ENCODE assay signal across 34 mouse cellular contexts in the genomic region with DNA sequence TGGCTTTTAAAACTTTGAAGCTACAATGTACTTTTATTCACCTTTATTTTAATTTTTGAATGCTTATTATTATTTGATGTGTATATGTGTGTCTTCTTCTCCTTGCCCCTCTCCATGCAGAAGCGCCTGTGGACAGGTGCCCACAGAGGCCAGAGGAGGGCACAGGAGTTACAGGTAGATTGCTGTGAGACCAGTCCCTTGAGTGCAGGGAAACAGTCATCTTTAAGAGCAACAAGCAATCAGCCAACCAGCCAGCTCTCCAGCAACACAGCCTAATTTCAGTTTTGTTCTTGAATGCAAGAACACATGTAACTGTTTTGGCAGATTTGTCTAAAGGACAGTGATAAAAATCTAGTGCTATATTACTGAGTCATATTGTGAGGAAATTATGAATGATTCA. TPM values are rescaled to one million over a fixed set of nuclear protein-coding genes. Genes with fewer than 3 reads are reported as not detected.
A peak's percentile ranks its signal among the peaks of the same experiment; 100 is the strongest.
DNase-seq lines count a peak whose midpoint lies in the region; ATAC-seq and TF ChIP-seq lines count a peak whose summit lies in the region.
"Had no signal": no experiment of that assay in that cellular context is flagged by ENCODE, and none has a peak within 500 bp of the region (broad histone marks: within the 10 kb centered on the region; RNA-seq: fewer than 3 reads in every experiment).

No protein-coding gene starts in this region.

- no peaks in the 10 kb centered on the region for H3K27me3 ChIP-seq in G1E (ENCODE audit: insufficient read depth, low read length)
- H3K27me3 ChIP-seq: embryonic facial prominence, embryonic 12.5 days; forebrain, embryonic 15.5 days; heart, embryonic 15.5 days; hindbrain, embryonic 12.5 days; limb, embryonic 15.5 days; midbrain, embryonic 12.5 days had no signal

- no peak for TF ChIP-seq CTCF in G1E (IDR thresholded peaks at IDR 0.05; ENCODE audit: low read depth, low read length)
- TF ChIP-seq CTCF in gastrocnemius, adult 2 months (IDR thresholded peaks at IDR 0.05), result no peak

- intact Hi-C loops in gastrocnemius, adult 2 months (cut with DNase I), result no loop called here

- peak overlapping the region; percentile 62 for H3K4me3 ChIP-seq in G1E (ENCODE audit: low read depth, low read length)
- H3K4me3 ChIP-seq in gastrocnemius, adult 2 months, result no peak overlapping the region
- H3K4me3 ChIP-seq: embryonic facial prominence, embryonic 12.5 days; forebrain, embryonic 15.5 days; heart, embryonic 10.5 days; heart, embryonic 15.5 days; hindbrain, embryonic 12.5 days; limb, embryonic 10.5 days; limb, embryonic 15.5 days; midbrain, embryonic 12.5 days had no signal

- no peaks in the 10 kb centered on the region for H3K9me3 ChIP-seq in G1E (replicated peaks)
- H3K9me3 ChIP-seq: embryonic facial prominence, embryonic 12.5 days; forebrain, embryonic 15.5 days; heart, embryonic 10.5 days; hindbrain, embryonic 12.5 days; limb, embryonic 10.5 days; limb, embryonic 15.5 days; midbrain, embryonic 12.5 days had no signal

- ATAC-seq in G1E (ENCODE audit: extremely low read depth, insufficient number of reproducible peaks, low FRiP score, poor library complexity, severe bottlenecking), result no peak
- peak; percentile 6 for ATAC-seq in inflammation-experienced regulatory T-cells, adult 6 months
- ATAC-seq: forebrain, embryonic 15.5 days; hindbrain, postnatal 0 days; intestine, postnatal 0 days had no signal

- DNase-seq in CD4-positive, CD25-positive, alpha-beta regulatory T cell, adult 2 months (ENCODE audit: low read depth, low spot score), result peak; percentile 67
- no peak for DNase-seq in G1E (ENCODE audit: low spot score)
- no peak for DNase-seq in frontal cortex, postnatal 25 days (ENCODE audit: low spot score in 2 of 2)
- DNase-seq in gastrocnemius, adult 2 months, result no peak
- no peak for DNase-seq in layer of hippocampus, adult 9-10 months (ENCODE audit: low spot score)
- DNase-seq: adrenal gland, postnatal 14 days; cerebellum, adult 11-12 months; cerebellum, adult 9-11 months; embryo, embryonic 11 days; gastrocnemius, postnatal 25 days; heart, adult 11 months; kidney, adult 9 months; kidney, postnatal 10 days; layer of hippocampus, adult 9-11 months; lung, embryonic 14.5 days; lung, postnatal 14 days; retina, postnatal 1 day; right cerebral cortex, postnatal 14 days had no signal

- H3K4me1 ChIP-seq in G1E (ENCODE audit: insufficient read depth, low read depth, low read length), result peaks cover 11% of the 10 kb centered on the region
- H3K4me1 ChIP-seq: embryonic facial prominence, embryonic 12.5 days; forebrain, embryonic 15.5 days; heart, embryonic 10.5 days; heart, embryonic 15.5 days; hindbrain, embryonic 12.5 days; limb, embryonic 10.5 days; limb, embryonic 15.5 days; midbrain, embryonic 12.5 days had no signal

- no peak overlapping the region for H3K27ac ChIP-seq in gastrocnemius, adult 2 months
- H3K27ac ChIP-seq: embryonic facial prominence, embryonic 12.5 days; forebrain, embryonic 15.5 days; heart, embryonic 10.5 days; heart, embryonic 15.5 days; hindbrain, embryonic 12.5 days; hindbrain, postnatal 0 days; limb, embryonic 10.5 days; limb, embryonic 15.5 days; liver, embryonic 14.5 days; midbrain, embryonic 12.5 days had no signal

- H3K36me3 ChIP-seq in G1E (replicated peaks), result peaks cover 7% of the 10 kb centered on the region
- H3K36me3 ChIP-seq: embryonic facial prominence, embryonic 12.5 days; forebrain, embryonic 15.5 days; heart, embryonic 10.5 days; heart, embryonic 15.5 days; hindbrain, embryonic 12.5 days; limb, embryonic 10.5 days; limb, embryonic 15.5 days; midbrain, embryonic 12.5 days had no signal

RNA-seq across cellular contexts. Expression of gene Rgs1, which starts 1.7 kb away (rescaled TPM):
- total RNA-seq in G1E (2014; fragmentation: Nextera tagmentation) (101 and 121 TPM in 2 replicates), G1E (2017) (238 and 262 TPM in 2 replicates)
- 0.99 and 1.6 TPM in 2 replicates for polyA plus RNA-seq in G1E (2012)
- 100 to 1,000 TPM; 336 to 775 (median 626) TPM for polyA plus RNA-seq in inflammation-experienced regulatory T-cells, adult 6 months (2017; shearing (Covaris generic))
- not detected for total RNA-seq in gastrocnemius, adult 2 months (2021)
- total RNA-seq: gastrocnemius, postnatal 25 days had no signal
- polyA plus RNA-seq: C2C12; forebrain, embryonic 15.5 days; heart, embryonic 10.5 days; hindbrain, postnatal 0 days; limb, embryonic 10.5 days; midbrain, embryonic 12.5 days; neural tube, embryonic 14.5 days; stomach, embryonic 14.5 days; testis, adult 2 months had no signal

Comparison
In these comparisons a context has a peak if more than half of its experiments do, and no peak if none do; other contexts are left out.
1. RNA of gene Rgs1, which starts 1.7 kb away (total RNA-seq): 101 to 262 TPM in G1E; not detected in gastrocnemius, adult 2 months; every median in the first group is over 10 times any median in the second.